Mouse (Mus musculus) kidney, adult 8-10 months (tissue): Measurements from ENCODE around the gene Uhrf1.

ENCODE experiments used
- DNase-seq, 2 experiments: peaks; one replicate each; pipeline ENCODE4 v3.0.0; 2022

The Uhrf1 gene

GRCm38 (mm10) chr17:56276643-56277566, 26.2 kb upstream of the Uhrf1 start, which contains the start of gene Ticam1:
TSS of gene Ticam1 (minus strand) at chr17:56276786.
- DNase-seq = peak; percentile 93 to 96

- DNase-seq = no peak
These were observed 25.6 kb upstream of the Uhrf1 start for GRCm38 (mm10) chr17:56277567-56277893.

GRCm38 (mm10) chr17:56278340-56278739, 24.8 kb upstream of the Uhrf1 start:
- no peak for DNase-seq

- DNase-seq = peak; percentile 58
These were observed 23.5 kb upstream of the Uhrf1 start for GRCm38 (mm10) chr17:56279481-56280155.

GRCm38 (mm10) chr17:56281193-56281592, 21.9 kb upstream of the Uhrf1 start:
- DNase-seq = no peak

GRCm38 (mm10) chr17:56282802-56283201, 20.3 kb upstream of the Uhrf1 start:
- no peak for DNase-seq

GRCm38 (mm10) chr17:56283316-56283715, 19.8 kb upstream of the Uhrf1 start:
- DNase-seq = no peak

- no peak for DNase-seq
These were observed 17.1 kb upstream of the Uhrf1 start for GRCm38 (mm10) chr17:56285995-56286394.

- peak; percentile 74 to 76 for DNase-seq
These were observed 15.3 kb upstream of the Uhrf1 start for GRCm38 (mm10) chr17:56287830-56288229.

- no peak for DNase-seq
These were observed 14.3 kb upstream of the Uhrf1 start for GRCm38 (mm10) chr17:56288866-56289265.

GRCm38 (mm10) chr17:56289371-56290331, 13.5 kb upstream of the Uhrf1 start:
- DNase-seq = peak; percentile 60 to 74

GRCm38 (mm10) chr17:56290388-56291170, 12.5 kb upstream of the Uhrf1 start:
- DNase-seq = peak; percentile 96 to 99

- peak; percentile 89 to 92 for DNase-seq
These were observed 12.0 kb upstream of the Uhrf1 start for GRCm38 (mm10) chr17:56291171-56291511.

- no peak for DNase-seq
These were observed 11.2 kb upstream of the Uhrf1 start for GRCm38 (mm10) chr17:56291826-56292475.

- DNase-seq = no peak
These were observed 10.4 kb upstream of the Uhrf1 start, which contains the start of gene Plin3 for GRCm38 (mm10) chr17:56292531-56293222. TSS of gene Plin3 (minus strand) at chr17:56292873.

- no peak for DNase-seq
These were observed 9.8 kb upstream of the Uhrf1 start for GRCm38 (mm10) chr17:56293291-56293690.

GRCm38 (mm10) chr17:56294241-56294640, 8.9 kb upstream of the Uhrf1 start:
- DNase-seq = no peak

- DNase-seq = no peak
These were observed 6.9 kb upstream of the Uhrf1 start for GRCm38 (mm10) chr17:56296201-56296600.

GRCm38 (mm10) chr17:56298238-56298637, 4.9 kb upstream of the Uhrf1 start:
- no peak for DNase-seq

GRCm38 (mm10) chr17:56300186-56300585, 2.9 kb upstream of the Uhrf1 start, which contains the start of gene Arrdc5:
TSS of gene Arrdc5 (minus strand) at chr17:56300286.
- no peak for DNase-seq
